Mouse (Mus musculus): ENCODE results near the gene Tbrg1.

Tbrg1 gene

GRCm38 (mm10) chr9:37628581-37628980 is 28.5 kb downstream of the Tbrg1 start:
- no peak for DNase-seq

GRCm38 (mm10) chr9:37627263-37627662 is 29.8 kb downstream of the Tbrg1 start:
- DNase-seq: no peak

DNA sequence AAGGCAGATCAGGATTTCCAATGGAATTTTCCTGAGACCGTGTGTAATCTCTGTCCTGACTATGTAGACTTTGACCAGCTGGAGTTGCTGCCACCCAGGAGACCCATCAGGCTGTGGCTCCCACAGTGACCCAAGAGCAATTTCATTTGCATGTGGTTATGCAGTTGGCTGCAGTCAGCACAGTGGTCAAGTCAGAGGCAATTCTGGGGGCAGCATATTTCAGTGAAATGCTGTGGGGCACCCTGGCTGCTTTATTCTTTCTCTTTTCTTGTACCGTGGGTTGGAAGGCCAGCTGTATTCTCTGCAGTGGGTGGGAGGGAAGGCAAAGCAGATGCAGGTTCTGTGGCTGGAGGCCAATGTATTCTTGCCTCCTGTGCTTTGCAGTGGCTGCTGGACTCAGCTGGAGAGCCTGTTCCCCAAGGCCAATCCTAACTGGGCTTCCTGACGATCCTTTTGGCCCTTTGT is 31.0 kb downstream of the Tbrg1 start:
- DNase-seq: peak; percentile 47

- peak; percentile 10 for DNase-seq
Observed at GRCm38 (mm10) chr9:37625641-37626040, 31.5 kb downstream of the Tbrg1 start.

DNA sequence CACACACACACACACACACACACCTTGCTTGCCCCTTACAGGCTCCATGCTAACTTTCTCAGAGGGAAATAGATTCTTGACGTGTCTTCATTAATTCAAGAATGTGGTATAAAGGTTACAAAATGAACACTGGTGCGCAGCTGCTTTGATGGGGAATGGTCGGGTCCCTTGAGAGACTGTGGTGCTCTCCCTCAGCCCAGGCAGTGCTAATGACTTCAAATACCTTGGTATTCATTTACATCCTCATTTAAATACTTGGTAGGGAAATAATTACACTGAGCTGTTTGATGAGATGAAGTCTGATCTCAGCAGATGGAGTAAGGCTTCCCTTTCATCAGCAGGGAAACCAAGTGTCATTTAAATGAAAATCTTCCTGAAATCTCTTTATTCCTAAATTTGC is 32.0 kb downstream of the Tbrg1 start:
- no peak for DNase-seq

DNA sequence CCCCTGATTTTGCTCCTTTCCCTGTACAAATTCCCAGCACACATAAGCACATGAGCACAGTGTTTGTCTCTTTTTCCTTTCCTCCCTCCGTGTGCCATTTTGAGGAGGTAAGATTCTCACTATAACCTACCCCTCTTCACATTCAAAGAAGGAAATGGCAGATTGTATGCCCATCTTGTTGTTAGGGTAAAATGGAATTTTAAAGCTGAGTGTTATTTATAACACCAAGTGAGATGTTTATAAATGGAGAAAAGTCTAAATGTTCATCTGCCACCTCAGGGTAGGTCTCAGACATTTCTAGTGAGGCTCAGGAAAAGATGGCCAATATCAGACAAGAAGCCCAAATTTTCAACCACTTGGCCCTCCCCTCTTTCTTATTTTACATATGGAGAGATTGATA is 32.6 kb downstream of the Tbrg1 start:
- no peak for DNase-seq

GRCm38 (mm10) chr9:37623981-37624380 is 33.1 kb downstream of the Tbrg1 start:
- no peak for DNase-seq

DNA sequence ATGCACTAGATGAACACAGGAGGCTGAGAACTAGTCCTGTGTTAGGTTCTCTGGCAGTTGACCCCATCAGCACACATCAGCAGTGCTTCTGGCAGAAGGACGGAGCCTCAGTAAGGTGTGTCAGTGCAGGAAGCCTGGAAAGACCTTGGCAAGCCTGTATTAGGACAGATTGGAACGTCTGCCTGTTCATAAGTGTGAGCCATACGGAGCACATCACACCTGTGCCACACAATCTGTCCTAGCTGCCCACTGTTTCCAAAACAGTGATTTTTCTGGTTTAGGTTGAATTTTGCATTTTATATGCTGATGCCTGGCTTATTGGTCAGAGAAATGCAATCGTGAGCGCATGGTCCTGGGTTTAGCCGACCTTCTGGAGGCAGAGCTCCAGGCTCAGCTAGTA is 35.8 kb downstream of the Tbrg1 start:
- DNase-seq: no peak

DNA sequence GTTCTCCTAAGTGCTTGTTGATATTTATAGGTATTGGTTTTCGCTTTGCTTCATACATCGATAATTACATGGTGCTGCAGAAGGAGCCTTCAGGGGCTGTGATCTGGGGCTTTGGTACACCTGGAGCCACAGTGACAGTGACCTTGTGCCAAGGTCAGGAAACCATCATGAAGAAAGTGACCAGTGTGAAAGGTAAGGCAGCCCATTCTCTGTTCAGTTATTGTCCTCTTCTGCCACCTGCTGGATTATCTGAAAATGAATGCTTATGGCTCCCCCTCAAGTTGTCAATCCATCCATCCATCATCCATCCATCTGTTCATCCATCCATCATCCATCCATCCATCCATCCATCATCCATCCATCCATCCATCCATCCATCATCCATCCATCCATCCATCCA is 40.3 kb downstream of the Tbrg1 start:
- peak; percentile 68 for DNase-seq

DNA sequence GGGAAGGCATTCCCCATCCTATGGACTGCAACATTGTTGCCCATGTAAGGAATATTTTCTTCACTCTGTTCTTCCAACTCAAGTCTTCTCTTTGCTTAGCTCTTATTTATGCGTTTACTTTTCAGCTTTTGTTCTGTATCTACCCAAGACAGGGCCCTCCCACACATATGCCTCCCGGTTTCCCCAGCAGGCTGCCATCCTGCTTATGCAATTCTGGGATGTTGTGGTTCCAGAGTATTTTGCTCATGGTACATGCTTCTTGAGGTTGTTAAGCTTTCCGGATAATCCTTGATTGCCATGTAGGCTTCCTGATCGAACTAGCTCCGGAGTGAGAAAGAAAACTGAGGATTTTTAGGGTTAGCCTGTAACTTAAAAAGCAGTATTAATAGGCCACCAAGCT is 41.9 kb downstream of the Tbrg1 start:
- no peak for DNase-seq

DNA sequence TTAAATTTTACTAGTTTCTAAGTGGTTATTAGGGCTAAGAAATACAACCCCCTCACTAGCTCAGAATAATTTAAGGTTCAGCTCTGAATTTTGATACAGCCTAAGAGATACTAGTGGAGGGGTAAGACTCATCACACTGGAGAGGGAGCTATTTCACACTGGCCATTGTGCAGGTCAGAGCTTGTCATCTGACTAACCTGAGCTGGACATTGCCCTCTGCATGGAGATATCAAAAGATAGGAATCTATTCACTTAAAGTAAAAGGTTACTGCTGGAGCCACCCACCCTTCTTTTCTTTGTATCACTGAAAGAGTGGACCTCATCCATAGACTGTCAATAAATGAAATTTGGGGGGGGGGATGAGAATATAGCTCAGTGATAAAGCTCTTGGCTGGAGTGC is 42.8 kb downstream of the Tbrg1 start:
- no peak for DNase-seq

GRCm38 (mm10) chr9:37613911-37614280 is 43.2 kb downstream of the Tbrg1 start:
- no peak for DNase-seq

GRCm38 (mm10) chr9:37613182-37613910 is 43.8 kb downstream of the Tbrg1 start, which contains the start of gene Spa17:
TSS of gene Spa17 (minus strand) at chr9:37613722.
- peak; percentile 93 for DNase-seq

GRCm38 (mm10) chr9:37609558-37609957 is 47.6 kb downstream of the Tbrg1 start:
- no peak for DNase-seq

GRCm38 (mm10) chr9:37605089-37605488 is 52.0 kb downstream of the Tbrg1 start:
- no peak for DNase-seq

DNA sequence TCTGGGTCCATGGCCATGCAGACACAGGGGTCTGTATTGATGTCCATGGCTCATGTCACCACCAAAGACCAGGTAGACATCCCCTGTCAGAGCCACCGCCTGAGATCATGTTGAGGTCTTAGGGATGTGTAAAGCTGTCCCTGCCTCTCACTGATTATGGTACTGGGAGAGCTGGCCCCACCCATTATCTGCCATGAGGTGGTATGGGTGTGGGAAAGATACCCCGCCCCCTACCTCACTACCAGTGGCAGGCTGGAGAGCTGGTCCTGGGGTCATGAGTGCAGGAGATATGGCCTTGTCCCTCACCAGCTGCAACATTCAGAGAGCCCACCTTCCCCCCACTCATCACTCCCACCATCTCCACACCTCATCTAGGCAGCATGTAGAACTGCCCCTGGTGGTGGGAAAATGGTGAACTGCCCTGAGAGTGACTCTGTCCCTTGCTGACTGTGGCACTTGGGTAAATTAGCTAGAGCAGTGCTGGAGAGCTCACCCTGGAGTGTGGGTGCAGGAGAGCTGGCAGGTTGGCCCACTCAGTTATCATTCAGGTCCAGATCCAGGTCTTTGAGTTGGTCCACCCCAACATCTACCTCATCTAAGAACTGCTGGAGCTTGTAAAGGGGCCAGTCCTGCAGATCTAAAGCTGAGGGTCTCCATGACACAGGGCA is 56.4 kb downstream of the Tbrg1 start:
- no peak for DNase-seq

Measured in kidney, adult 9 months (tissue).